Mouse (Mus musculus): ENCODE measurements around the gene Pilra. TPM values are rescaled to one million over a fixed set of nuclear protein-coding genes. Genes with fewer than 3 reads are reported as not detected.

The Pilra gene
- total RNA-seq (2023), result 6.1 TPM

DNA sequence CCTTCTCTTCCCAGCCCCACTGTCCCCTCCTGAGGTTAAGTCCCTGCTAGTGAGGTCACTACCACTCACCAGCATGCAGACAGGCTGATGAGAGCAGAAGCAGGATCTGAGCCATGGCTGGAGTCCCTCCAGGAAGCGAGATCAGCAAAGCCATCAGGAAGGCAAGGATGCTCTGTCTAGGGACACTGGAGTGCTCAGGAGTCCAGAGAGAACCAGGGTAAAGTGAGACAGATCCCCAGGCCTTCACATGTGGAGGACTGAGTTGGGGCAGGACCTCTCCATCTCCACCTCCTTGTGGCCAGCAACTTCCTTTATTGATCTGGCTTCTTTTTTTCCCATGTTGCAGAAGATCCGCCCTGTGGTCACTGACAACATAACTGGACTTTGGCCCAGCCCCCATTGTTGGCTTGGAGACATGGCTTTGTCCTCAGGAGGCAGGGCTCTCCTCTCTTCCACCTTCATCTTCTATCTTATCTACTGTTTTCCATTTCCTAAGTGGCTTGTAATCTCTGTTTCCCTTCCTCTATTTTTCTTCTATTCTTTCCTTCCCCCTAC lies at the start of gene Pilra:
TSS of gene Pilra (minus strand) at position 316 of the 555 bp plus-strand sequence.

DNA sequence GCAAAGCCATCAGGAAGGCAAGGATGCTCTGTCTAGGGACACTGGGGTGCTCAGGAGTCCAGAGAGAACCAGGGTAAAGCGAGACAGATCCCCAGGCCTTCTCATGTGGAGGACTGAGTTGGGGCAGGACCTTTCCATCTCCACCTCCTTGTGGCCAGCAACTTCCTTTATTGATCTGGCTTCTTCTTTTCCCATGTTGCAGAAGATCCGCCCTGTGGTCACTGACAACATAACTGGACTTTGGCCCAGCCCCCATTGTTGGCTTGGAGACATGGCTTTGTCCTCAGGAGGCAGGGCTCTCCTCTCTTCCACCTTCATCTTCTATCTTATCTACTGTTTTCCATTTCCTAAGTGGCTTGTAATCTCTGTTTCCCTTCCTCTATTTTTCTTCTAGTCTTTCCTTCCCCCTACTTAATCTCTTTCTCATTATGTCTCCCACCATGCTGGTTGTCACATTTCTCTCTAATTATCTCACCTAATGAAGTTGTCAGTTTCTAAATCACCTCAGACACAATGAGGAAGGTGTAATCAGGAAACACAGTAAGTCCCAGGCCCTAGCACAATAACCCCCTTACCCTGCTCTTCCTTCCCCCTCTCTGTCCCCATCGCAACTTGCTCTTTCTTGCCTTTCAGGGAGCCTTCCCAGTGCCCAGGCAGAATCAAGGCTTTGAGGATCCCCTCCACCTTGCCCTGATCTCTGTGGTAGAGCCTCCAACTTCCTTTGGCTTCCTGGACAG lies 35.7 kb upstream of the Pilra start, which contains the start of gene Pilrb2:
TSS of gene Pilrb2 (minus strand) at position 172 of the 737 bp plus-strand sequence.

DNA sequence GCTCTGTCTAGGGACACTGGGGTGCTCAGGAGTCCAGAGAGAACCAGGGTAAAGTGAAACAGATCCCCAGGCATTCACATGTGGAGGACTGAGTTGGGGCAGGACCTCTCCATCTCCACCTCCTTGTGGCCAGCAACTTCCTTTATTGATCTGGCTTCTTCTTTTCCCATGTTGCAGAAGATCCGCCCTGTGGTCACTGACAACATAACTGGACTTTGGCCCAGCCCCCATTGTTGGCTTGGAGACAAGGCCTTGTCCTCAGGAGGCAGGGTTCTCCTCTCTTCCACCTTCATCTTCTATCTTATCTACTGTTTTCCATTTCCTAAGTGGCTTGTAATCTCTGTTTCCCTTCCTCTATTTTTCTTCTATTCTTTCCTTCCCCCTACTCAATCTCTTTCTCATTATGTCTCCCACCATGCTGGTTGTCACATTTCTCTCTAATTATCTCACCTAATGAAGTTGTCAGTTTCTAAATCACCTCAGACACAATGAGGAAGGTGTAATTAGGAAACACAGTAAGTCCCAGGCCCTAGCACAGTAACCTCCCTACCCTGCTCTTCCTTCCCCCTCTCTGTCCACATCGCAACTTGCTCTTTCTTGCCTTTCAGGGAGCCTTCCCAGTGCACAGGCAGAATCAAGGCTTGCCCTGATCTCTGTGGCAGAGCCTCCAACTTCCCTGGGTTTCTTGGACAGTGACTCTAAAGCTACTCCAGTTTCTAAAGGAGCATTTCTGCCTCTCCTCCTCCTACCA lies 22.1 kb upstream of the Pilra start, which contains the start of gene Pilrb1:
TSS of gene Pilrb1 (minus strand) at position 147 of the 751 bp plus-strand sequence.

DNA sequence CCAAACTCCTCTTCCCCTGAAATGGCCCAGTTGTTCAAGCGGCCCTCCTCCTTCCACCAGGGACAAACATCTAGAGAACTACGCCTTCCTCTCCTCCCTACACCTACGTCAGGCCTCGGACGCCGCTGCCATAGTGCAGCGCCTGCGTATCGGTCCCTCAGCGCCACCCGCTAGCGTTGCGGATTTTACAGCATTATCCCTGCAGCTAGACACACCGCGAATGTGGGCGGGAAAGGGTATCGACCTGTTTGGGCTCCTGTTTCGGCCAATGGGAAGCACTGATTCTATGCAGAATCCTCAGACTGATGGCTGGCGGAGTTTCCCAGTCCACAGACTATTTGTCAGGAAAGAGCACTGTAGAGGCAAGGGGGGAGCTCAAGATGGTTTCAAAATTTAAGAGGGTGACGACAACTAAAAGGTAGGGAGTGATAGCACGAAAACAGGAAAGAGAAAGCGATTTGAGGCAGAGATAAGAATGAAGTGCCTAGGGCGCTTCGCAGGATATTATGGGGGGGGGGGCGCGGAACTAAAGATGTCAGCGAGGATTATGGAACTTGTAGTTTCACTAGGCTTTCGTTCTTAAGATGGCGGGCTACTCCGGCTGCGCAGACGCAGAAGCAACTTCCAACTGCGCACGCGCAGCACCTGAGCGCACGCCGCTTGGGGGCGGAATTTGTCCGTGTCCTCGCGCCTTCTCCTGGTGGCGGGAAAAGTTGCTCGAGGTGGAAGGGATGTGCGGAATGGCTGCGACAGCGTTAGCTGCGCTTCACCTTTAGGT lies 48.7 kb downstream of the Pilra start, which contains the start of the genes Mepce and Zcwpw1:
TSS of gene Mepce (minus strand) at position 505 of the 778 bp plus-strand sequence.
TSS of gene Zcwpw1 (plus strand) at position 648 of the 778 bp plus-strand sequence.

DNA sequence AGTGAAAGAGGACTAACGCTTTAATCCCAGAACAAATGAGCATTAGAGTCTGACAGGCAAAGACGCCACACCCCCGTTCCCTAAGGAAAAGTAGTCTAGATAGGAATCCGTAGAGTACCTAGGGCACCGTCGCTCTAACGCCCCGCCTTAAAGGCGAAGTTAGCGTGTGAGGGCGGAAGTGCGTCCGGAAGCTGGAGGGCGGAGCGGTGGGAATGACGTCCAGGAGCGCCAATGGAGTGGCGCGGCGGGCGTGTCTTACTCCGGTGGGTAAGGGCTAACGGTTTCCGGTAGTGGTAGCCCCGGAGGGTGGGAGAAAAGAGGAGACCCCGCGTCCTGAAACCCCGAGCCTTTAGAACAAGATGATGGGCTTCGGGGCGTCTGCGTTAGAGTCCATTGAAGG lies 57.4 kb downstream of the Pilra start, which contains the start of gene Ppp1r35:
TSS of gene Ppp1r35 (plus strand) at position 215 of the 400 bp plus-strand sequence.

Other genes starting within 250 kb of the Pilra start
- 28.5 TPM for gene Mospd3, start 235.2 kb downstream of the Pilra start, total RNA-seq (2023)
- gene Pcolce, start 222.5 kb downstream of the Pilra start, total RNA-seq (2023), result 1.2 TPM
- not detected for gene Fbxo24, start 207.3 kb downstream of the Pilra start, total RNA-seq (2023)
- gene Lrch4, start 207.2 kb downstream of the Pilra start, total RNA-seq (2023), result 185 TPM
- gene Gm20605, start 207.1 kb downstream of the Pilra start, total RNA-seq (2023), result 55.1 TPM
- gene Sap25, start 194.9 kb downstream of the Pilra start, total RNA-seq (2023), result 81.4 TPM
- not detected for gene Irs3, start 190.6 kb downstream of the Pilra start, total RNA-seq (2023)
- gene Agfg2, start 151.6 kb downstream of the Pilra start, total RNA-seq (2023), result 23.5 TPM
- 2.0 TPM for gene Nyap1, start 94.7 kb downstream of the Pilra start, total RNA-seq (2023)
- 183 TPM for gene Tsc22d4, start 90.6 kb downstream of the Pilra start, total RNA-seq (2023)
- 18.2 TPM for gene Ppp1r35, start 57.4 kb downstream of the Pilra start, total RNA-seq (2023)
- gene Mepce, start 48.6 kb downstream of the Pilra start, total RNA-seq (2023), result 212 TPM
- gene Zcwpw1, start 48.5 kb downstream of the Pilra start, total RNA-seq (2023), result 14.8 TPM
- gene Pilrb1, start 21.8 kb upstream of the Pilra start, total RNA-seq (2023), result 4.0 TPM
- 3.1 TPM for gene Pilrb2, start 35.5 kb upstream of the Pilra start, total RNA-seq (2023)
- gene Cyp3a13, start 85.3 kb upstream of the Pilra start, total RNA-seq (2023), result not detected
- not detected for gene Gjc3, start 126.8 kb upstream of the Pilra start, total RNA-seq (2023)
- gene Azgp1, start 145.2 kb upstream of the Pilra start, total RNA-seq (2023), result not detected
- gene Smok3a, start 185.0 kb upstream of the Pilra start, total RNA-seq (2023), result not detected
- gene Smok3b, start 185.1 kb upstream of the Pilra start, total RNA-seq (2023), result not detected
- gene Smok3c, start 216.9 kb upstream of the Pilra start, total RNA-seq (2023), result not detected
- gene Zkscan1, start 248.8 kb upstream of the Pilra start, total RNA-seq (2023), result 29.9 TPM